Mouse (Mus musculus) neural tube, embryonic 11.5 days (tissue): ENCODE data around the gene Senp7. TPM values are rescaled to one million over a fixed set of nuclear protein-coding genes. Genes with fewer than 3 reads are reported as not detected.

Experiments used
- ATAC-seq: fragments of 200-750 bp; cut with Nextera tagmentation; 2 replicates; pipeline ENCODE4 v1.8.0; 2017; ENCODE audit warnings: moderate number of reproducible peaks, mild to moderate bottlenecking, moderate TSS enrichment, moderate library complexity; ENCODE audit not compliant: insufficient read depth, low FRiP score, low TSS enrichment
- DNase-seq: peaks from one replicate; pipeline ENCODE4 v3.0.0-alpha.2; 2015; ENCODE audit warnings: low spot score
- H3K27ac ChIP-seq: fragments of 300-500 bp; sonication (generic); 2 replicates; pipeline ENCODE4 v1.5.1; 2014; ENCODE audit warnings: low read depth, mild to moderate bottlenecking, low read length
- H3K27me3 ChIP-seq: fragments of 300-500 bp; sonication (generic); 2 replicates; pipeline ENCODE4 v1.6.1; 2014; ENCODE audit warnings: mild to moderate bottlenecking, low read length, mixed read lengths; ENCODE audit not compliant: control insufficient read depth, insufficient read depth
- H3K36me3 ChIP-seq: fragments of 300-500 bp; sonication (generic); 2 replicates; pipeline ENCODE4 v1.6.1; 2014; ENCODE audit warnings: mild to moderate bottlenecking, low read length, moderate library complexity, mixed read lengths; ENCODE audit not compliant: control insufficient read depth, insufficient read depth
- H3K4me1 ChIP-seq: fragments of 300-500 bp; sonication (generic); 2 replicates; pipeline ENCODE4 v1.6.1; 2014; ENCODE audit warnings: low read length, mixed read lengths; ENCODE audit not compliant: control insufficient read depth, insufficient read depth
- H3K4me2 ChIP-seq: fragments of 300-500 bp; sonication (generic); 2 replicates; pipeline ENCODE4 v1.6.1; 2014; ENCODE audit warnings: low read depth, mild to moderate bottlenecking, moderate library complexity
- H3K4me3 ChIP-seq: fragments of 300-500 bp; sonication (generic); 2 replicates; pipeline ENCODE4 v1.5.1; 2014; ENCODE audit warnings: low read depth, low read length
- H3K9ac ChIP-seq: fragments of 300-500 bp; sonication (generic); 2 replicates; pipeline ENCODE4 v1.6.1; 2014; ENCODE audit warnings: mild to moderate bottlenecking, low read length
- H3K9me3 ChIP-seq: fragments of 300-500 bp; sonication (generic); 2 replicates; pipeline ENCODE4 v1.6.1; 2016; ENCODE audit warnings: low read length; ENCODE audit not compliant: control insufficient read depth
- WGBS: fragments of 180-500 bp; shearing (Covaris S2); extraction: QIAGEN DNeasy Blood & Tissue Kit; methylation state at CpG from one replicate; pipeline ENCODE4 v1.1.7; 2014; 5-methylcytosine and 5-hydroxymethylcytosine counted together
- polyA plus RNA-seq: library from polyadenylated mRNA; unstranded; fragments of >200 nt; fragmentation: Nextera tagmentation; extraction: Ambion mirVana; gene quantifications from 2 replicates; pipeline ENCODE4 v1.2.1, GENCODE M21; 2014

Gene Senp7
- polyA plus RNA-seq, 1 experiment from 2014 or later: 41.7 TPM

DNA sequence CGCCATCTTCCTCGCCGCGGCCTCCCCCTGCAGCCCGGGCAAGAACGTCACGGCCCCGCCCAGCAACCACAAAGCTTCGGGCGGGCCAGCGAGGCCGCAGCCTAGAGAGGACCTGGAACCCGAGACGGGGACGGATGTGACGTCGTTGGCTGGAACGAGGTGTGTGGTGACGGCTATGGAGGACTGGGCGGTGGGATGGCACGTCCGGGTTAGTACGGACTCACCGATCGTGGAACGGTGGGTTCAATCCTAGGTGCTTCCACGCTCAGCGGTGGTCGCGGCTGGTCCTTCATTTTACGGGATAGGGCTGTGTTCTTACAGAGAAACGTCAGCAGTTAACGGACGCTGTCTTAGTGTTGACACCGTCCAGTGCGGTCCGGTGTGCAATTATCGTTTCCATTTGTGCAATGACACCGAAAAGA lies 18.5 kb upstream of the Senp7 start, which contains the start of gene Pcnp:
Gene Pcnp, minus strand, starts transcription at position 79 of the 422 bp plus-strand sequence.
- ATAC-seq (peak; percentile 100), DNase-seq (peak; percentile 98)
- peaks cover 8% of the 10 kb centered on the region for H3K4me1 ChIP-seq
- no peaks in the 10 kb centered on the region for H3K27me3 ChIP-seq
- peak within 1 kb of the TSS; percentile 97 for H3K9ac ChIP-seq
- no peaks in the 10 kb centered on the region for H3K9me3 ChIP-seq
- WGBS: under 1% methylated on average over 39 of the region's 39 CpGs
- peaks cover 3% of the 10 kb centered on the region; the same call in 1 of the 2 replicates for H3K36me3 ChIP-seq
- peak within 1 kb of the TSS; percentile 80 for H3K27ac ChIP-seq
- peak within 1 kb of the TSS; percentile 66 for H3K4me2 ChIP-seq
- H3K4me3 ChIP-seq: peak within 1 kb of the TSS; percentile 97

DNA sequence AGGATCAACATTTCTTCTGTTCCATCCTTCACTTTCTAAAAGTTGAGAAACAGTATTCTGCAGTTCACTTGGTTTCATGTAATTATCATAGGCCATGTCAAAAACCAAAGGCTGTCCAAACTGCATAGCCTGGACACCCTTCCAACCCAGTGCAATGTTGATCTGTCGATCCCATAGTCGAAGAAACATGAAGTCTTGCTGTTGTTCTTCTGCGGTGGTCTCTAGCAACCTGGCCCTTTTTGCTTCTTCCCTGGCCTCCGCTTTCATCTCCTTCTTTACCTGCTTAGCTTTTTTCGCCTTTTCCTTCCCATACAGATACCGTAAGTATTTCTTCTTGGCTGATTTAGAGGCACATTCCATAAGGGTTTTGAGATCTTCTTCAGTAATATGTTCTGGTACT lies 13.6 kb upstream of the Senp7 start:
- Histone ChIP-seq H3K27ac (no peak overlapping the region), H3K36me3 (0 out of 2 replicates have a peak, but pooled peaks cover 2% of the 10 kb centered on the region), H3K4me3 (no peak overlapping the region), H3K27me3 (no peaks in the 10 kb centered on the region), H3K4me2 (no peak overlapping the region), H3K9ac (no peak overlapping the region), H3K9me3 (no peaks in the 10 kb centered on the region), H3K4me1 (peaks cover 4% of the 10 kb centered on the region)
- 93% methylated on average over 6 of the region's 6 CpGs for WGBS
- DNase-seq (no peak), ATAC-seq (no peak)

DNA sequence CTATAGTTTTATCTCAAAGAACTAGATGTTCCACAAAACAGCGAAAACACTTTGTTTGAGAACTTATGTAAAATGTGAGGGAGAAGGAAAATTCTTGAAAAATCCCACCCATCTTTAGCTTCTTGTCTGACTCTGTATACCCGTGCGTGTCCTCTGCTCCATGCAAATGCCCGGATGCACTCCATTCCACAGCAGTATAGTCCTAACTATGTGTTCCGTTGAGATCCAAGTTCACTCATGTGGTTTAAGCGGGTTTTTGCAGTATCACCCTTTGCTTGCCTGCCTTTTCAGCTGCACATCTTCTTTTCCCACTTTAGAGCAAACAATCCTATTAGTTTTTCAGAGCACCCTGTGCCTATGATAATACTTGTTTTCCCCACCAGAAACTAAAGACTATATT lies 11.6 kb upstream of the Senp7 start:
- Histone ChIP-seq H3K9ac (0 out of 2 replicates have a peak overlapping the region, but pooled peaks have one; percentile 5), H3K4me1 (peaks cover 4% of the 10 kb centered on the region), H3K36me3 (0 out of 2 replicates have a peak, but pooled peaks cover 2% of the 10 kb centered on the region), H3K4me3 (peak overlapping the region; percentile 91), H3K4me2 (peak overlapping the region; percentile 46), H3K27me3 (no peaks in the 10 kb centered on the region), H3K27ac (no peak overlapping the region), H3K9me3 (no peaks in the 10 kb centered on the region)
- ATAC-seq (no peak), DNase-seq (no peak)
- WGBS: 63% methylated on average over 6 of the region's 6 CpGs

DNA sequence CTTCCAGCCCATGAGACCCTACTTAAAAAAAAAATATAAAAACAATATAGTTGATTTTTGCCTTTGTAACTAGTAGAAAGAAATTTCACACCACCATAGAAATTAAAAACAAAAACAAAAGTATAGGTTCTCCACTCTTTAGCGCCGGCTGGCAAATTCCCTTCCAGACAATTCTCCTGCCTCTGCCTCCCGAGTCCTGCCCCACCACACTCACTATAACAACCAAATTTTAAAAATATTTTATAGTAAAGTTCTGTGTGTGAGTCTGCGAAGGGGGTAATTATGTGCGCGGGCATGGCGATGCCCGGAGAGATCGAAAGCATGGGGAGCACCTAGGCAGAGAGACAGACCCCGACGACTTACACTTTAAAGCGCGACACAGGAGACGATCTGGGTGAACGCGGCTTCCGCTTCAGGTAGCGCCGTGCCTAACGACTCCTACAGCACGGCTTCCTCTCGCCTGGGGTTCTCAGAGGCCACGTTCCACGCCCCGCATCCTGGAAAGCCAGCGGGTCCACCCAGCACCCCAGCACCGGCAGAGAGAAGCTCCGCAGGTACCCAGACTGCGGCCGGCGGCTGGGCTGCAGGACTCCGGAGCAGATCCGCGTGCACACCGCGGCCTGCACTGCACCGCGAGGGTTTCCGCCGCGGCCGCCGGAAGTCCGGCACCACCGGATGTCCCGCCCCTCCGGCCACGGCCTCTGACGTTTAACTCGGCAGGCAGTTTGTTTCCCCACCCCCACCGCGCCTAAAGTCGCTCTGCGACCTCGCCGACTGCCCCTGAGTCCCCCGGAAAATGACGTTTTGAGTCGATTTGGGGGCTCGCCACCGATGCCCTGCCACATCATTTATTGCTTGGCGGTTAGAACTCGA lies 10.8 kb upstream of the Senp7 start, which contains the start of gene Trmt10c:
Gene Trmt10c, minus strand, starts transcription at position 682 of the 873 bp plus-strand sequence.
- 0 out of 2 replicates have a peak, but pooled peaks cover 2% of the 10 kb centered on the region for H3K36me3 ChIP-seq
- ATAC-seq (peak; percentile 99), DNase-seq (peak; percentile 96)
- peak within 1 kb of the TSS; percentile 76 for H3K27ac ChIP-seq
- H3K27me3 ChIP-seq: no peaks in the 10 kb centered on the region
- H3K4me2 ChIP-seq: peak within 1 kb of the TSS; percentile 46
- H3K4me3 ChIP-seq: peak within 1 kb of the TSS; percentile 91
- H3K4me1 ChIP-seq: peaks cover 4% of the 10 kb centered on the region
- H3K9ac ChIP-seq: peak within 1 kb of the TSS; percentile 68
- under 1% methylated on average over 62 of the region's 63 CpGs for WGBS
- H3K9me3 ChIP-seq: no peaks in the 10 kb centered on the region

DNA sequence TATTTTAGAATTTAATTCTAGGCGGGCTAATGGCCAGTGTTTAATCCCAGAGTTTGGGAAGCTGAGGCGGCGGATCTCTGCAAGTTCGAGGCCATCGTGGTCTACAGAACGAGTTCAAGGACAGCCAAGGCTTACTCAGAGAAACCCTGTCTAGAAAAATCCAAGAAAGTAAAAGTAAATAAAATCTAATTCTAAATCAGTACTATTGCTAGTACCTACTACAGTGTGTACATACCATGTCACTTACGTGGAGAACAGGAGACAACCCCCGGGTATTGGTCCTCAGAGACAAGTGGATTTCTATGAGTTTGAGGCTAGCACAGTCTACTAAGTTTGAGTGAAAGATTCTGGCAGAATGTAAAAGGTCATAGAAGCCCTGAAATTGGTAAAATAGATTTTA lies 10.0 kb upstream of the Senp7 start:
- 34% methylated on average over 8 of the region's 8 CpGs for WGBS
- peaks cover 4% of the 10 kb centered on the region for H3K4me1 ChIP-seq
- no peaks in the 10 kb centered on the region for H3K9me3 ChIP-seq
- ATAC-seq (peak; percentile 24), DNase-seq (no peak)
- H3K4me2 ChIP-seq: peak overlapping the region; percentile 46
- H3K9ac ChIP-seq: peak overlapping the region; percentile 68
- H3K27ac ChIP-seq: peak overlapping the region; percentile 76
- no peaks in the 10 kb centered on the region for H3K27me3 ChIP-seq
- 0 out of 2 replicates have a peak, but pooled peaks cover 2% of the 10 kb centered on the region for H3K36me3 ChIP-seq
- peak overlapping the region; percentile 91 for H3K4me3 ChIP-seq

DNA sequence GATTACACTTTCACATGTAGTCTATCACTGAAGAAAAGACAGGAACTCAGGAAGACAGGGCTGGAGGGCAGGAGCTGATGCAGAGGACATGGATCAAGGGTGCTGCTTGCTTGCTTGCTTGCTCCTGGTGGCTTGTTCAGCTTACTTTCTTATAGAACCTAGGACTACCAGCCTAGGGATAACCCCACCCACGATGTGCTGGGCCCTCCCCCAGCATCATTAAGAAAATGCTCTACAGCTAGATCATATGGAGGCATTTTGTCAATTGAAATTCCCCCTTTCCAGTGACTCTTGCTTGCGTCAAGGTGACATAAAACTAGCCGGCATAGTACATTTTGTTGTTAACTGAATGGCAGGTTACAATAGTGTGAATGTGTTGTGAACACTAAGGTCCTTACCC lies 7.8 kb downstream of the Senp7 start:
- no peaks in the 10 kb centered on the region for H3K27me3 ChIP-seq
- H3K4me3 ChIP-seq: no peak overlapping the region
- 78% methylated on average over 3 of the region's 3 CpGs for WGBS
- H3K9me3 ChIP-seq: no peaks in the 10 kb centered on the region
- H3K4me2 ChIP-seq: no peak overlapping the region
- H3K9ac ChIP-seq: no peak overlapping the region
- ATAC-seq (no peak), DNase-seq (no peak)
- H3K36me3 ChIP-seq: no peaks in the 10 kb centered on the region
- no peak overlapping the region for H3K27ac ChIP-seq
- H3K4me1 ChIP-seq: no peaks in the 10 kb centered on the region

DNA sequence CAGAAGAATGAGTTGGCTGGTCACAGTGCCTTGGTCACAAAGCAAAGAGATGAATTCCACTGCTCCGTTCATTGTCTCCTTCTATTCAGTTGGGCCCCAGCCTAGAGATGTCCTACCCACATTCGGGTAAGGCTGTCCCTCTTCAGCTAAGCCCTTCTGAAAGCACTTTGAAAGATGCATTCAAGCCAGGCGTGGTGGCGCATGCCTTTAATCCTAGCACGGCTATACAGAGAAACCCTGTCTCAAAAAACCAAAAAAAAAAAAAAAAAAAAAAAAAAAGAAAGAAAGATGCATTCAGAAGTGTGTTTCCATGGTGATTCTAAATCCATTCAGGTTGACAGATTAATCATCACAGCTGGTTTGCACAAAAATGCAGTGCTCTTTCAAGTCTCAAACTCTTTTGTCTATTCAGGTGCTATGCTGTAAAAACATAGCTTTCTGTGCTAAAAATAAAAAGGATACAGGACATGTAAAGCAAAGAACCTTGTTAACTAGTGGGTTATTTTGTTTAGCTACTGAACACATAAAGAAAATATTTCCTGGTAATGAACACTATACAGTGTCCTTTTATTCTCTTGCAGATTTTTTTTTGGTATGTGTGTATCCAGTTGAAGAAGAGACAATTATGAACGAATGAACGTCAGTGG lies 8.9 kb downstream of the Senp7 start:
- Histone ChIP-seq H3K27me3 (no peaks in the 10 kb centered on the region), H3K4me2 (no peak overlapping the region), H3K4me3 (no peak overlapping the region), H3K27ac (no peak overlapping the region), H3K9me3 (no peaks in the 10 kb centered on the region), H3K36me3 (no peaks in the 10 kb centered on the region), H3K4me1 (no peaks in the 10 kb centered on the region), H3K9ac (no peak overlapping the region)
- ATAC-seq: no peak; the same call in 1 of the 2 replicates
- WGBS: 49% methylated on average over 7 of the region's 7 CpGs
- no peak for DNase-seq

DNA sequence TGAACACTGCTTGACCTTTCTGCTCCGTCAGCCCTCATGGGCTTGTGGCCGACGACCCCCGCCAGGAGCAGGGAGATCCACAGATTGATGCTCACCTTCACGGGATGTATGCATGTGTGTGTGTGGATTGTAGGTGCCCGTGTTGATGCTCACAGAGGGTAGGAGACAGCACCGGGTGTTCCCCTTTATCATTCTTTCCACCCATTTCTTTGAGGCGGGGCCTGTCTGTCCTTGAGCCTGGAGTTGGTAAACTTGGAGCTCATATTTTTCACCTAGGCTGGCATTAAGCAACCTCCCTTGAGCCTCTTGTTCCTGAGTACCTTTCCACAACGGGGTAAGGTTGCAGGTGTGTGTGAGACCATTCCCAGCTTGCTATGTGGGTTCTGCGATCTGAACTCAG lies 10.0 kb downstream of the Senp7 start:
- Histone ChIP-seq H3K27me3 (no peaks in the 10 kb centered on the region), H3K4me1 (no peaks in the 10 kb centered on the region), H3K36me3 (no peaks in the 10 kb centered on the region), H3K4me3 (no peak overlapping the region), H3K27ac (no peak overlapping the region), H3K9me3 (no peaks in the 10 kb centered on the region), H3K4me2 (no peak overlapping the region), H3K9ac (no peak overlapping the region)
- DNase-seq: no peak
- no peak for ATAC-seq
- 79% methylated on average over 10 of the region's 10 CpGs for WGBS
